Mouse (Mus musculus): ENCODE measurements around the gene Ubb. TPM values are rescaled to one million over a fixed set of nuclear protein-coding genes. Genes with fewer than 3 reads are reported as not detected.

Gene Ubb
- polyA plus RNA-seq, 1 experiment = 2,291 TPM

DNA sequence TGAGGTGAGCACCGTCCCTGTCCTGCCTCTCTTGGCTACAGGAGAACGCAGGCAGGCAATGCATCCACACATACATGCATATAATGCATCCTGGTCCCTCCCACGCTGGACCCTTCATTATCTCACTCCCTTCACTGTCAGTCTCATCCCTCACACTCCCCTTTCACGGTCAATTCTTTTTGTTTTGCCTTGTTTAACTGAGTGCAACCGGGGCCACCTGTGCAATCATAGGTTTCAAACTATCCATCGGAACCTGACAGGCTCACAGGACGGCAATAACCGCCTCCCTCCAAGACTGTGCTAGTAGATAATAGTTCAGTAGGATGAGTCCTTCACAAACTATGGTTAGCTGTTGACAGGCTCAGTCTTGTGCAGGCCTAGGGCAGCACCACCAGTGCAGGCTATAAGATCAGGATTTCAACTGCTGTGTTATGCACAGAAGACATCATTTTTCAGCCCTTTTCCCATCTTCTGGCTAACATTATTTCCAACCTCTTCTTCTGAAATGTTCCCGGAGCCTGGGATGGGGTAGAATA lies 33.8 kb downstream of the Ubb start:
- DNase-seq (ENCODE audit: low read depth) = no peak

DNA sequence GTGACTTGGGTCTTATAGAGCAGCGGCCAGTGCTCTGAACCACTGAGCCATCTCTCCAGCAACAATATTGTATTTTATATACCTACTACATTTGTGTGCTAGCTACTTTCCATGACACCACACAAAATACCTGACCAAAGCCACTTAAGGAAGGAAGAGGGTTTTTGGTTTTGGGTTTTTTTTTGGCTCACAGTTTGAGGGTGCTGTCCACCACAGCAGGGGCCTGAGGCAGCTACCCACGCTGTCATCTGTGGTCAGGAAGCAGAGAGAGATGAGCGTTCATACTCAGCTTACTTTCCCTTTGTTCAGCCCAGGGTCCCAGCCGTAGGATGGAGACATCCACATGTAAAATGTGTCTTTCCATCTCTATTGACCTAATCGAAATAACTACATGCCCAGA lies 36.1 kb downstream of the Ubb start:
- no peak for DNase-seq (ENCODE audit: low read depth)

DNA sequence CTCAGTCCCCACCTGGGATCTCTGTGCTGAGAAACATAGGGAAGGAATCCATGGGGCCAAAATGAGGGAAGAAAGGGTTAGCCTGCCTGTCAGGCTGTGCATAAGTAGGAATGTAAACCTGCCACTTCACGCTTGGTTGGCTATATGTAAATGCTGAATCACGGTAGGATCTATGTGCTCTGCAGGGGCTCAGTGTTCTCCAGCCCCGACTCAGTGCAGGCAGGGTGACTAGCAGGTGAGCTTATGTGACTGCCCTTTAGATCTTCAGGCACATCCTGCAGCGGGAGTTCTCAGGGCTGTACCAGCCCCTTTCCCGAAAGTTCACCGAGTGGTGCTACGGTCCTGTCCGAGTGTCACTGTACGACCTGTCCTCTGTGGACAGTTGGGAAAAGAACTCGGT lies 38.4 kb downstream of the Ubb start:
- no peak for DNase-seq (ENCODE audit: low read depth)

DNA sequence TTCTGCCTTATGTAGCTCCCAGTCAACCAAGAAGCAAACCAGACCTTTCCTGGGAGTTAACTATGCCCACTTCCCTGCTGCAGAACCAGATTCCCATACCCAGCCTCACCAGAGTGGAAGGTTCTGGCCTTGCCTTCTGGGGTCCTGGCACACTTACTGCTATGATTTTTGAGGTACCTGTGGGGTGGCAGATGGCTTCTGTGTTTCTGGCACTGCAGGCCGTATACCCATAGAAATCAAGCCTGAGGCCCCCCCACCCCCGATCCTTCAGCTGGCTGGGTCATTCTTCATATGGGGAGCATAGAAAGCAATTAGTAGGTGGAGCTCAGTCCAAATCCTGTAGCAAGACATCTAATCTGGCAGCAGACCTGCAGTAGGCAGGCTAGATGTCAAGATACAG lies 40.1 kb downstream of the Ubb start:
- no peak for DNase-seq (ENCODE audit: low read depth)

DNA sequence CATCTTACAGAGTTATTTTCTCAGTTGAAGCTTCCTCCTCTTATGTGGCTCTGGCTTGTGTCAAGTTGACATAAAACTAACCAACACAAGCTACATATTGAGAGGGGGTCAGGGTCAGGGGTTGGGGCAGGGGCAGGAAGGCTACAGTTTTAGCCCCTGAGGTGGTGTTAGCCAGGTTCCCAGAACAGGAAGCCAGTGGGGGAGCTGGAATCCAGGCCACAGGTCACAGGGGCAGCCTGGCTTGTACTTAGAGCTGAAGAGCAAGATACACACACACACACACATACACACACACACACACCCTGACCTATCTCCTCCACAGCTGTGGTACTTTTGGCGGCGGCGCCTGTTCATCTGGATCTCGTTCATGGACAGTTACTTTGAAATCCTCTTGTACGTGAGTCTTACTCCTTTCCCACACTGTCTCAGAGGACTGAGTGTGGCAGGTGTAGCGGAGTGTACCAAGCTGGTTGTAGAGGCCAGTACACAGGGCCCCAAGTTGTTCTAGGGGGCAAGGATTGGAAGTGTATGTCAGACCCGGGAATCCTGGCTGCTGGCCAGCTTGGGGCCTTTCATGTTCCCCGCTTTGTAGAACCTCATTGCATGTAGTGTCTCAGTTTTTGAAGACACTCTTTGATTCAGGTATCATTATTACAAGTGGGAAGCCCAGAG lies 41.1 kb downstream of the Ubb start:
- no peak for DNase-seq (ENCODE audit: low read depth)

DNA sequence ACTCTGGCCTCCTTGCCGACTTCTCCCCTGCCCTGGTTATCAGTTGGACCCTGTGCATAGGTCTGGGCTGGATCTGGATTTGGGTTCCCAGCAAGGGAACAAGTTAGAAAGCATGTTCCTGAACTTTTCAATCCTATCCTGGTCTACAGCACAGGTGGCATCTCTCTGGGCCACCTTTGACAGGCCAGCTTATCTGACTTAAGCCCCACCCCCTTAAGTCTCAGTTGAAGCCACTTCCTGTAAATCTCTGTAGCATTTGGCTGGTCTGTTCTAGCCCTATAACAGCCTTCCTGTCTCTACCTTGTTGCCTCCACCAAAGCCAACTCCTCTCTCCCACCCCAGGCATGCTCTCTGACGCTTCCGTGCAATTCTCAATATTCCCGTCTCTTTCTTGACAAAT lies 47.6 kb downstream of the Ubb start:
- no peak for DNase-seq (ENCODE audit: low read depth)

DNA sequence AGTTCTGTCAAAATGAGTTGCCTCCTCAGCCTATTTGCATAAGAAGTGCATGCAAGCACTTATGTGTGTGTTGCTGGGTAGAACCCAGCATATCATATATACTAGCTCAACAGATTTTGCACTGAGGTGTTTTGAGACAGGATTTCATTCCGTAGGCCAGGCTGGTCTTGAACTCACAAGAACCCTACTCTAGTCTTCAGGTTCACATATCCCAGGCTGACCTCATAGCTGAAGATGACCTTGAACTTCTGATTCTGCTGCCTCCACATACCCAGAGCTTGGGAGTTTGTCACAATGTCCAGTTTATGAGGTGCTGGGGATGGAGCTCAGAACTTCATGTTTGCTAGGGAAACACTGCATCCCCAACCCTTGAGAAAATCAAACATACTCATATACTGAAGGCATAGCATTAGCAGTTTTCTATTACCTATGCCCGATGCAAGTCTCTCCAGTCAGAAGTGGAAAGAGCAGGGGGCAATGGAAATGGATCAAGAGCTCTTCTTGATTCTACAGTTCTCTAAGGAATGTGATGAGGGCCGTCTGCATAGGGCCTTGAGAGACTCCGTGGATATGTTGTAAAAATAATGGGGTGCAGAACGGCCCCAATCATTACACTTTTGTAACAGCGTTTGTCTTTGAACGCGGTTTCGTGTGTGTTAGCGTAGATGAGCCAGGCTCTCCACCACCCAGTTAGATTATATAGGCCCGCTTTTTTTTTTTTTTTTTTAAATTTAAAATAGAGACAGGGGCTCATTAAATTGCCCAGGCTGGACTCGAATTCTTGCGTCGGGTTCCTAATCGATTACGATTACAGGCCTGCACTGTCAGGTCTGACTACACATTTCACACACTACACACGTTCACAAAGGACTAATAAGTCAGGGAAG lies 51.0 kb downstream of the Ubb start:
- DNase-seq (ENCODE audit: low read depth) = no peak

Other genes starting within 250 kb of the Ubb start
- gene Pigl, start 92.7 kb upstream of the Ubb start, polyA plus RNA-seq (2012; rRNA removed) = 8.5 and 10.0 TPM in 2 replicates
- gene Ncor1, start 92.6 kb upstream of the Ubb start, polyA plus RNA-seq (2012; rRNA removed) = 96.8 and 110 TPM in 2 replicates
- gene Cenpv, start 11.9 kb upstream of the Ubb start, polyA plus RNA-seq (2012; rRNA removed) = 24.3 and 25.0 TPM in 2 replicates
- 11.2 and 13.2 TPM in 2 replicates for gene Trpv2, start 23.3 kb downstream of the Ubb start, polyA plus RNA-seq (2012; rRNA removed)
- 9.1 and 14.0 TPM in 2 replicates for gene Lrrc75a, start 97.4 kb downstream of the Ubb start, polyA plus RNA-seq (2012; rRNA removed)
- 50.9 and 64.9 TPM in 2 replicates for gene Mmgt2, start 97.5 kb downstream of the Ubb start, polyA plus RNA-seq (2012; rRNA removed)
- 1.5 and 1.6 TPM in 2 replicates for gene Zfp287, start 180.7 kb downstream of the Ubb start, polyA plus RNA-seq (2012; rRNA removed)
- gene Gm10428, start 201.9 kb downstream of the Ubb start, polyA plus RNA-seq (2012; rRNA removed) = not detected in 2 replicates
- gene Zfp286, start 238.3 kb downstream of the Ubb start, polyA plus RNA-seq (2012; rRNA removed) = 0.44 and 1.4 TPM in 2 replicates

Measured in gonadal fat pad, adult 2 months (tissue).